Mouse (Mus musculus) small intestine, adult 2 months (tissue): ENCODE results near the gene Fcna. TPM values are rescaled to one million over a fixed set of nuclear protein-coding genes. Genes with fewer than 3 reads are reported as not detected.

ENCODE experiments used
- H3K27ac ChIP-seq: fragments of 200-500 bp; 2 replicates; pipeline ENCODE4 v1.5.1; 2012; ENCODE audit warnings: low read depth, low read length, control low read depth, inconsistent platforms; ENCODE audit not compliant: insufficient read depth
- H3K27me3 ChIP-seq: fragments of 200-500 bp; 2 replicates; pipeline ENCODE4 v1.6.1; 2012; ENCODE audit warnings: mild to moderate bottlenecking, moderate library complexity, low read length, inconsistent platforms; ENCODE audit not compliant: control insufficient read depth, insufficient read depth
- H3K36me3 ChIP-seq: fragments of 200-500 bp; 2 replicates; pipeline ENCODE4 v1.6.1; 2012; ENCODE audit warnings: mild to moderate bottlenecking, low read length, control low read depth, inconsistent platforms; ENCODE audit not compliant: control insufficient read depth, insufficient read depth
- H3K4me1 ChIP-seq: fragments of 200-500 bp; 2 replicates; pipeline ENCODE4 v1.6.1; 2012; ENCODE audit warnings: low read length, inconsistent platforms, mixed read lengths; ENCODE audit not compliant: control insufficient read depth, insufficient read depth, insufficient read length
- H3K4me3 ChIP-seq: fragments of 200-500 bp; 2 replicates; pipeline ENCODE4 v1.5.1; 2012; ENCODE audit warnings: low read depth, mild to moderate bottlenecking, control low read depth, inconsistent platforms, low read length, moderate library complexity
- CTCF ChIP-seq: fragments of 200-500 bp; IDR thresholded peaks from 2 replicates; pipeline ENCODE4 v1.5.1; 2012; ENCODE audit warnings: low read depth, mild to moderate bottlenecking, control low read depth, inconsistent platforms, low read length, moderate library complexity, mixed read lengths; ENCODE audit not compliant: insufficient replicate concordance, insufficient read length; ENCODE audit errors: extremely low read depth
- POLR2A ChIP-seq: fragments of 200-500 bp; IDR thresholded peaks from 2 replicates; pipeline ENCODE4 v1.6.1; 2012; ENCODE audit warnings: low read depth, mild to moderate bottlenecking, control low read depth, inconsistent platforms, low read length, moderate library complexity
- WGBS: fragments of 180-500 bp; shearing (Covaris S2); methylation state at CpG from one replicate; pipeline ENCODE4 v1.1.7; 2018; 5-methylcytosine and 5-hydroxymethylcytosine counted together
- polyA plus RNA-seq: library from polyadenylated mRNA; depleted of rRNA; stranded (reverse); fragments of >200 nt; gene quantifications from 2 replicates; pipeline ENCODE4 v1.2.3, GENCODE M21; 2012

Fcna gene
- polyA plus RNA-seq, 1 experiment = 0.65 TPM

DNA sequence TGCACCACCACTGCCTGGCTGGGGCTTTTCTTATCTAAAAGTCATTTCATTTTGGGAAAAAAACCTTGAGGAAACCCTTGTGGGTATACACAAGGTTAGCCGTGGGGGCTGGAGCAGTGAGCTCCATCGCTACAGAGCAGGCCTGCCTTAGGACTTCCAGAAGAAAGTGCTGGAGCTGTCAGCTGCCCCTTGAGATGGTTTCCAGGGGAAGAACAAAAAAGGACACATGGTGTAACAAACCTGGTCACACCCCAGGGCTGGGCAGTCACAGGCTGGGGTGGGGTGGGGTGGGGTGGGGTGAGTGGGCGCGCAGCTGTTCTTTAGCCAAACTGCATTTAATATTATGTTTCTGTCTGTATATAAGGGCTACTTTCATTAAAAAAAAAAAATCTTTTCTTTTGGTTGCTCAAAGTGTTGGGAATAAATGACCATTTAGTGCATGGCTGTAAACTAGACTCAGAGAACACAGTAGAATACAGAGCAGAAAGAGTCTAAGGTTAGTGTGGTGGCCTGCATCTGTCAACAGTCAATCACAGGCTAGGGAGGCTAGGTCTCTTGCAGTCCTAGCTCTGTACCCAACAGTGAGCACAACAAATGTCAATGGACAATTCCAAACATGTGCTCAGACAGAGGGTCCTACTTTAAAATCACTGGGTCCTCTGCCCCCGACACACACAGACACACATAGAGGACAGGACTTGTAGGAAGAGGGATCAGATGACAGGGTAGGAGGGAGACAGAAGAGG, 30.9 kb downstream of the Fcna start:
- H3K4me1 ChIP-seq = peaks cover 6% of the 10 kb centered on the region; the same call in 1 of the 2 replicates
- H3K4me3 ChIP-seq = no peak overlapping the region
- TF ChIP-seq POLR2A (no peak), CTCF (no peak)
- H3K27ac ChIP-seq = no peak overlapping the region
- WGBS = 90% methylated on average over 5 of the region's 5 CpGs
- H3K27me3 ChIP-seq = no peaks in the 10 kb centered on the region
- peaks cover 72% of the 10 kb centered on the region for H3K36me3 ChIP-seq

- Histone ChIP-seq H3K27ac (no peak overlapping the region), H3K36me3 (peaks cover 57% of the 10 kb centered on the region), H3K27me3 (no peaks in the 10 kb centered on the region), H3K4me3 (no peak overlapping the region), H3K4me1 (no peaks in the 10 kb centered on the region)
- TF ChIP-seq CTCF = peak; percentile 57; the same call in 1 of the 2 replicates
- no peak for TF ChIP-seq POLR2A
- WGBS = 70% methylated on average over 2 of the region's 2 CpGs
Measured at GRCm38 (mm10) chr2:25591863-25592262, 36.0 kb downstream of the Fcna start.

DNA sequence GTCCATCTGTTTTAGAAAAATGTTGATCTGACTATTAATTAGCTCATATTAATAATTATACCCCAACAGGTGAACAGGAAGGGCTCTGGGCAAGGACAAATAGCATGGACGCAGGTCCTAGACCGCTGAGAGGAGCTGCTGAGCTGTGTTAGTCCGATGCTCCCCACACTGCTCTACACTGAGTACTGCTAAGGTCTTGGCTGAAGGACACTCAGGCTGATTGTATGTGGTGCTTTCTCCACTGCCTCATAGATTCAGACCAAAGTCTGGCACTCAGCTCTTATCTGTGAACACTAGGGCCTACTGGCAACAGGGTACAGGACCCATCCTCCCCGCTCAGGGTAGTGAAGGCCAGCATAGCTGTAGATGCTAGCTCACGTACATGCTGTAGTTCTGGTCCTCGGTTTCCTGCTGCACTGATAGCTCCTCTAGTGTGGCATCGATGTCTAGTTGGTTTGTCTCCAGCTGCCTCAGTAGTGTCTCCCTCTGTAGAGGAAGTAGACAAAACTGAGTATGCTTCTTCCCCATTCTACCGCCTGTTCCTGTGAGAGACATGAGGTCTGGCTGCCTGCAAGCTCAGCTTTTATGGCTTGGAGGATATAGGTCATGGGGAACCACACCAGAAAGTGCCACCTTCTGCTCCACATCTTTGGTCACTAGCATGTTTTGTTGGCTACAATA, 39.5 kb downstream of the Fcna start:
- Histone ChIP-seq H3K4me3 (no peak overlapping the region), H3K36me3 (peaks cover 48% of the 10 kb centered on the region), H3K27ac (no peak overlapping the region), H3K27me3 (no peaks in the 10 kb centered on the region), H3K4me1 (no peaks in the 10 kb centered on the region)
- WGBS = 90% methylated on average over 8 of the region's 8 CpGs
- TF ChIP-seq POLR2A (no peak), CTCF (no peak)

GRCm38 (mm10) chr2:25587290-25587689, 40.5 kb downstream of the Fcna start:
- no peaks in the 10 kb centered on the region for H3K27me3 ChIP-seq
- H3K27ac ChIP-seq = no peak overlapping the region
- TF ChIP-seq POLR2A = no peak
- TF ChIP-seq CTCF = no peak
- no peaks in the 10 kb centered on the region; the same call in 1 of the 2 replicates for H3K4me1 ChIP-seq
- 94% methylated on average over 8 of the region's 8 CpGs for WGBS
- peaks cover 40% of the 10 kb centered on the region for H3K36me3 ChIP-seq
- H3K4me3 ChIP-seq = no peak overlapping the region

DNA sequence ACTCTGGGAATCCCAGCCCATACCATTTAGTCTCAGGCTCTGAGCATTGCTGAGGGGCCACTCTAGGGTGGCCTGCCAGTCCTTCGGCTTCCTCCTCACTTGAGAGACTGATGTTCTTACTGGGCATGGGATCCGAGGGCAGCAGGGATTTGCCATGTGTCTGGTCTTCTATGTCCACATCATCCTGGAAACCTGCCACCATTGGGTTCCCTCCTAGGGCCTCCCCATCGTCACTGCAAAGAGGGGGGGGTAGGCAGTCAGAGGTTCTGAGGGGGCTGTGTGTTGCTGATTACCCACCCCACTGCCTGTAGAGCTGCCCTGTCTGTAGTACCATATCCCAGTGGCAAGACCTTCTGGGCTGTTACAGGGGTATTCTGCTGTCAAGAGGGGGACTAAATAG, 42.2 kb downstream of the Fcna start:
- Histone ChIP-seq H3K4me3 (no peak overlapping the region), H3K27ac (no peak overlapping the region), H3K36me3 (peaks cover 31% of the 10 kb centered on the region), H3K27me3 (no peaks in the 10 kb centered on the region), H3K4me1 (peaks cover 5% of the 10 kb centered on the region)
- no peak for TF ChIP-seq CTCF
- TF ChIP-seq POLR2A = no peak
- 71% methylated on average over 3 of the region's 3 CpGs for WGBS

DNA sequence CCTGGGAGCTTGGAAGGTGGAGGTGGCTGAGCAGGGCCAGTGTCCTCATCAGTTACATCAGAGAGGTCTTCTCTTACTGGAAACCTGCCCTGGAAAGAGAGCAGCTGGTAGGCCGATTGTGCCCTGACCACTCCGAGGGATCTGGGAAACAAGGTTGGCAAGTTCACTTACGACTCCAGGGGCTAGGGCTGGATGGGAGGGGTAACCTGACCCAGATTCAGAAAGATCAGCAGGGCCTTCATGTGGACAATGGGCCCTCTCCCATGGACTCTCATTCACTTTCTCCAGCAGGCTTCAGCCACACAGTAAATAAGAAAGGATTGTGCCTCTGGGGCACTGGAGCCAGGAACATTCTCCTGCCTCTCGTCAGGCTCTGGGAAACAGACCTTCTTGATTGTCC, 43.0 kb downstream of the Fcna start:
- Histone ChIP-seq H3K27ac (no peak overlapping the region), H3K27me3 (0 out of 2 replicates have a peak, but pooled peaks cover 4% of the 10 kb centered on the region), H3K4me3 (no peak overlapping the region), H3K4me1 (peaks cover 10% of the 10 kb centered on the region), H3K36me3 (peaks cover 25% of the 10 kb centered on the region)
- TF ChIP-seq CTCF (no peak), POLR2A (no peak)
- 85% methylated on average over 4 of the region's 4 CpGs for WGBS

- 63% methylated on average over 3 of the region's 3 CpGs for WGBS
- Histone ChIP-seq H3K4me1 (peaks cover 17% of the 10 kb centered on the region), H3K4me3 (no peak overlapping the region), H3K27ac (no peak overlapping the region), H3K27me3 (peaks cover 11% of the 10 kb centered on the region), H3K36me3 (peaks cover 25% of the 10 kb centered on the region)
- TF ChIP-seq POLR2A (no peak), CTCF (no peak)
Measured at GRCm38 (mm10) chr2:25584152-25584551, 43.7 kb downstream of the Fcna start.
